Mouse (Mus musculus) thymus, adult 2 months (tissue): ENCODE results near the gene Higd1b.

Experiments
- CTCF ChIP-seq: fragments of 200-500 bp; IDR thresholded peaks from 2 replicates; pipeline ENCODE4 v1.5.1; 2012; ENCODE audit warnings: mild to moderate bottlenecking, control low read depth, low read length, moderate library complexity, borderline replicate concordance; ENCODE audit not compliant: control insufficient read depth, poor library complexity, insufficient read depth; ENCODE audit errors: extremely low read depth
- POLR2A ChIP-seq: fragments of 200-500 bp; IDR thresholded peaks from 2 replicates; pipeline ENCODE4 v1.6.1; 2012; ENCODE audit warnings: mild to moderate bottlenecking, low read length, control low read depth, moderate library complexity; ENCODE audit not compliant: control insufficient read depth, poor library complexity, insufficient read depth; ENCODE audit errors: extremely low read depth

- TF ChIP-seq CTCF: no peak
- no peak for TF ChIP-seq POLR2A
Measured at GRCm38 (mm10) chr11:102887433-102887832, 51.8 kb downstream of the Higd1b start.
